Mouse (Mus musculus): ENCODE data around the gene Dnajc5g. TPM values are rescaled to one million over a fixed set of nuclear protein-coding genes. Genes with fewer than 3 reads are reported as not detected.

Gene Dnajc5g
- polyA plus RNA-seq, 1 experiment from 2014 or later, result not detected

GRCm38 (mm10) chr5:31116354-31116753, 10.3 kb downstream of the Dnajc5g start, which contains the start of gene Trim54:
Gene Trim54 (plus strand): TSS chr5:31116712.
- Histone ChIP-seq H3K4me1 (replicated peaks; ENCODE audit: control insufficient read depth, insufficient read depth) (no peaks in the 10 kb centered on the region), H3K9ac (ENCODE audit: low read length) (no peak within 1 kb of the TSS)

GRCm38 (mm10) chr5:31116912-31117311, 10.8 kb downstream of the Dnajc5g start:
- no peak for TF ChIP-seq CTCF (IDR thresholded peaks at IDR 0.05; ENCODE audit: low read depth)
- Histone ChIP-seq H3K4me1 (replicated peaks; ENCODE audit: control insufficient read depth, insufficient read depth) (no peaks in the 10 kb centered on the region), H3K9me3 (ENCODE audit: control insufficient read depth, low read length) (no peaks in the 10 kb centered on the region), H3K27me3 (ENCODE audit: control insufficient read depth, insufficient read depth, low read length) (no peaks in the 10 kb centered on the region), H3K9ac (ENCODE audit: low read length) (no peak overlapping the region), H3K4me2 (replicated peaks; ENCODE audit: low read depth) (no peak overlapping the region), H3K36me3 (ENCODE audit: control insufficient read depth, insufficient read depth, low read length) (no peaks in the 10 kb centered on the region), H3K27ac (replicated peaks) (no peak overlapping the region), H3K4me3 (ENCODE audit: low read depth, low read length) (no peak overlapping the region)
- WGBS, result 24% methylated on average over 10 of the region's 10 CpGs
- ATAC-seq (ENCODE audit: low FRiP score, low TSS enrichment) (no peak), DNase-seq (ENCODE audit: low spot score) (no peak)

More at GRCm38 (mm10) chr5:31116354-31116753, 10.3 kb downstream of the Dnajc5g start, which contains the start of gene Trim54:
- H3K9me3 ChIP-seq (ENCODE audit: control insufficient read depth, low read length), result no peaks in the 10 kb centered on the region
- TF ChIP-seq EP300 (optimal IDR thresholded peaks at IDR 0.05) (no peak), CTCF (IDR thresholded peaks at IDR 0.05; ENCODE audit: low read depth) (no peak)
- no peak within 1 kb of the TSS for H3K4me2 ChIP-seq (replicated peaks; ENCODE audit: low read depth)
- no peak within 1 kb of the TSS for H3K4me3 ChIP-seq (ENCODE audit: low read depth, low read length)
- no peaks in the 10 kb centered on the region for H3K27me3 ChIP-seq (ENCODE audit: control insufficient read depth, insufficient read depth, low read length)
- no peak within 1 kb of the TSS for H3K27ac ChIP-seq (replicated peaks)
- 30% methylated on average over 3 of the region's 3 CpGs for WGBS
- no peaks in the 10 kb centered on the region for H3K36me3 ChIP-seq (ENCODE audit: control insufficient read depth, insufficient read depth, low read length)
- no peak for DNase-seq (ENCODE audit: low spot score)
- ATAC-seq (ENCODE audit: low FRiP score, low TSS enrichment), result no peak

- H3K9ac ChIP-seq (ENCODE audit: low read length), result no peak overlapping the region
- TF ChIP-seq CTCF (IDR thresholded peaks at IDR 0.05; ENCODE audit: low read depth) (no peak), EP300 (optimal IDR thresholded peaks at IDR 0.05) (no peak)
- no peak overlapping the region for H3K4me2 ChIP-seq (replicated peaks; ENCODE audit: low read depth)
- 79% methylated on average over 8 of the region's 8 CpGs for WGBS
- no peak overlapping the region for H3K4me3 ChIP-seq (ENCODE audit: low read depth, low read length)
- no peak for DNase-seq (ENCODE audit: low spot score)
- H3K36me3 ChIP-seq (ENCODE audit: control insufficient read depth, insufficient read depth, low read length), result no peaks in the 10 kb centered on the region
- no peaks in the 10 kb centered on the region for H3K9me3 ChIP-seq (ENCODE audit: control insufficient read depth, low read length)
- no peaks in the 10 kb centered on the region for H3K27me3 ChIP-seq (ENCODE audit: control insufficient read depth, insufficient read depth, low read length)
- H3K27ac ChIP-seq (replicated peaks), result no peak overlapping the region
- ATAC-seq (ENCODE audit: low FRiP score, low TSS enrichment), result no peak
- H3K4me1 ChIP-seq (replicated peaks; ENCODE audit: control insufficient read depth, insufficient read depth), result no peaks in the 10 kb centered on the region
Measured at GRCm38 (mm10) chr5:31121111-31121510, 15.0 kb downstream of the Dnajc5g start.

- no peak for ATAC-seq (ENCODE audit: low FRiP score, low TSS enrichment)
- TF ChIP-seq EP300 (optimal IDR thresholded peaks at IDR 0.05) (no peak), CTCF (IDR thresholded peaks at IDR 0.05; ENCODE audit: low read depth) (no peak)
- H3K36me3 ChIP-seq (ENCODE audit: control insufficient read depth, insufficient read depth, low read length), result no peaks in the 10 kb centered on the region
- H3K4me2 ChIP-seq (replicated peaks; ENCODE audit: low read depth), result no peak overlapping the region
- H3K9ac ChIP-seq (ENCODE audit: low read length), result no peak overlapping the region
- DNase-seq (ENCODE audit: low spot score), result no peak
- no peak overlapping the region for H3K27ac ChIP-seq (replicated peaks)
- H3K4me3 ChIP-seq (ENCODE audit: low read depth, low read length), result no peak overlapping the region
- H3K27me3 ChIP-seq (ENCODE audit: control insufficient read depth, insufficient read depth, low read length), result no peaks in the 10 kb centered on the region
- WGBS, result 43% methylated on average over 2 of the region's 2 CpGs
- no peaks in the 10 kb centered on the region for H3K9me3 ChIP-seq (ENCODE audit: control insufficient read depth, low read length)
- H3K4me1 ChIP-seq (replicated peaks; ENCODE audit: control insufficient read depth, insufficient read depth), result no peaks in the 10 kb centered on the region
Measured at GRCm38 (mm10) chr5:31123481-31123880, 17.4 kb downstream of the Dnajc5g start.

GRCm38 (mm10) chr5:31126050-31126449, 20.0 kb downstream of the Dnajc5g start:
- Histone ChIP-seq H3K4me1 (replicated peaks; ENCODE audit: control insufficient read depth, insufficient read depth) (no peaks in the 10 kb centered on the region), H3K36me3 (ENCODE audit: control insufficient read depth, insufficient read depth, low read length) (no peaks in the 10 kb centered on the region), H3K9me3 (ENCODE audit: control insufficient read depth, low read length) (no peaks in the 10 kb centered on the region), H3K27ac (replicated peaks) (no peak overlapping the region), H3K4me3 (ENCODE audit: low read depth, low read length) (no peak overlapping the region), H3K27me3 (ENCODE audit: control insufficient read depth, insufficient read depth, low read length) (no peaks in the 10 kb centered on the region), H3K9ac (ENCODE audit: low read length) (no peak overlapping the region), H3K4me2 (replicated peaks; ENCODE audit: low read depth) (no peak overlapping the region)
- no peak for DNase-seq (ENCODE audit: low spot score)
- 36% methylated on average over 5 of the region's 5 CpGs for WGBS
- TF ChIP-seq EP300 (optimal IDR thresholded peaks at IDR 0.05), result no peak
- peak; percentile 10; the same call in 1 of the 2 replicates for TF ChIP-seq CTCF (IDR thresholded peaks at IDR 0.05; ENCODE audit: low read depth)
- ATAC-seq (ENCODE audit: low FRiP score, low TSS enrichment), result no peak

- ATAC-seq (ENCODE audit: low FRiP score, low TSS enrichment), result no peak
- 2% methylated on average over 33 of the region's 33 CpGs for WGBS
- Histone ChIP-seq H3K27me3 (ENCODE audit: control insufficient read depth, insufficient read depth, low read length) (peaks cover 9% of the 10 kb centered on the region), H3K9ac (ENCODE audit: low read length) (no peak overlapping the region), H3K4me1 (replicated peaks; ENCODE audit: control insufficient read depth, insufficient read depth) (no peaks in the 10 kb centered on the region), H3K9me3 (ENCODE audit: control insufficient read depth, low read length) (no peaks in the 10 kb centered on the region), H3K4me3 (ENCODE audit: low read depth, low read length) (no peak overlapping the region), H3K36me3 (ENCODE audit: control insufficient read depth, insufficient read depth, low read length) (no peaks in the 10 kb centered on the region), H3K4me2 (replicated peaks; ENCODE audit: low read depth) (no peak overlapping the region), H3K27ac (replicated peaks) (no peak overlapping the region)
- TF ChIP-seq EP300 (optimal IDR thresholded peaks at IDR 0.05) (no peak), CTCF (IDR thresholded peaks at IDR 0.05; ENCODE audit: low read depth) (no peak)
- DNase-seq (ENCODE audit: low spot score), result no peak
Measured at GRCm38 (mm10) chr5:31136730-31137424, 30.8 kb downstream of the Dnajc5g start.
